Mouse (Mus musculus): Measurements from ENCODE around the gene Mgea5. TPM values are rescaled to one million over a fixed set of nuclear protein-coding genes. Genes with fewer than 3 reads are reported as not detected.

Gene Mgea5
- 204 to 222 TPM (median 217 TPM) in 4 replicates for total RNA-seq (2023; ENCODE audit: inconsistent age)

DNA sequence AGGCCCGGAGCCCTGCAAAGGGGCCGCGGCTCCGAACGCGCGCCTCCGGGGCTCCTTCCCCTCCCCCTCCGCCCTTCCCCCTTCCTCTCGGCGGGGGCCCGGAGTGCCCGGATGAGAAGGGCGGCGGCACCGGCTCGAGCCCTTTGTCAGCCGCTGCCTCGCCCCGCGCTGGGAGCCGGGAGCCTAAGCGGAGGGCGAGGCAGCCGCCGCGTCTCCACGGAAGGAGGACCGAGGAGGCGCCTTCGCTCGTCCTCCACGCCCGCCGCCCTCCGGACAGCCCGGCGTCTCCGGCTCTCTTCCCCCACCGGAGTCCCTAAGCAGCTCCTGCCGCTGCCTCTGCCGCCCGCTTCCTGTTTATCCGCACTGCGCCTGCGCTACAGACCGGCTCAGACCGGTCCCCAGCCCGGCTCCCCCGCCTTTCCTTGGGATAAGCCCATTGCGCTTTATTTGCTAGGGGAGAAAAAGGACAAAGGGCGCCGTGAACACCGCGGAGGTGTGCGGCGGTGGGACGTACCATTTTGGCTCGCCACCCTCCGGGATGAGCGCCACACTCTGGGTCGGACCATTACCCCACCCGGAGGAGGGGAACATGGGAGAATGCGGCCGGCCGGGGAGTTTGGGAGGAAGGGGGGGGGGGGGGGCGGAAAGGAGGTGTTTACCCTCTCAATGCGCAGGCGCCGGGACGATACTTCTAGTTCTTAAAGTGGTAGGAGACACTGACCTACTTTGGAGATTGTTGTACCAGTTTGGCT is at the start of gene Mgea5:
Gene Mgea5 (minus strand): TSS at position 657 of the 752 bp plus-strand sequence.

GRCm38 (mm10) chr19:45815831-45816405 is 32.3 kb upstream of the Mgea5 start, which contains the start of gene Kcnip2:
Gene Kcnip2, minus strand, starts transcription at chr19:45816061.

DNA sequence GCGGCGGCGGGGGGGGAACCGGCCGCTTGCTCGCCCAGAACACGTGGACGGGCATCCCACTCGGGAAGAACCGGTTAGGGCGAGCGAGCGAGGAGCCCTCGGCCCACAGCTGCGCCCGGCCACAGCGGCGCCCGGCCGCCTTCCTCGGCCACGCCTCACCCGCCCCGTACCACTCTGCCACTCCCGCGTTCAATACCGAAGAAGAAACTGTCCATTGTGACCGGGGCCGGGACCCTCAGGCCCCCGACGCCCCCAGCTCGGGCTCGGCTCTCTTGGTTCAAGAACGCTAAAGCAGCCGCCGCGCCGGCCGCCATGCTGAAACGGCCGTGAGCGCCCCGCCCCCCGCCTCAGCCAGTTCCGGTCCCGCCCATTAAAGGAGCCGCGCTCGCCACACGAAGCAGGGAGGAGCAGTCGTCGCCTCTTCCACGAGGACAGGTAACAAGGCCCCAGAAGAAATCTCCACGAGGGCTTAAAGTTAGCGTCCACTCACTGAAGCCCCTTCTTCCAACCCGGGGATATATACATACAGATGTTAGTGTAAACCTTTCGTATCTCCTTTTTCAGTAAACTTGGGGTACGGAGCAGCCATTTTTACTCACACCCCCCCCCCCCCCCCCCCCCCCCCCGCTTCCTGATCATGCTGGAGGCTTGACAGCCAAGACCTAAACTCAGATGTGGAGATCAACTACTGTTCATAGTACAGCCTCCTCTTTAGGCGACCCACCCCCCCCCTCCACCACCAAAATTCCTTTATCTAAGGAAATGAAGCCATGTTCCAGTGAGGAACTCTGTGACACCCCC is 34.2 kb downstream of the Mgea5 start, which contains the start of gene Npm3:
Gene Npm3 (minus strand): TSS at position 349 of the 801 bp plus-strand sequence.

DNA sequence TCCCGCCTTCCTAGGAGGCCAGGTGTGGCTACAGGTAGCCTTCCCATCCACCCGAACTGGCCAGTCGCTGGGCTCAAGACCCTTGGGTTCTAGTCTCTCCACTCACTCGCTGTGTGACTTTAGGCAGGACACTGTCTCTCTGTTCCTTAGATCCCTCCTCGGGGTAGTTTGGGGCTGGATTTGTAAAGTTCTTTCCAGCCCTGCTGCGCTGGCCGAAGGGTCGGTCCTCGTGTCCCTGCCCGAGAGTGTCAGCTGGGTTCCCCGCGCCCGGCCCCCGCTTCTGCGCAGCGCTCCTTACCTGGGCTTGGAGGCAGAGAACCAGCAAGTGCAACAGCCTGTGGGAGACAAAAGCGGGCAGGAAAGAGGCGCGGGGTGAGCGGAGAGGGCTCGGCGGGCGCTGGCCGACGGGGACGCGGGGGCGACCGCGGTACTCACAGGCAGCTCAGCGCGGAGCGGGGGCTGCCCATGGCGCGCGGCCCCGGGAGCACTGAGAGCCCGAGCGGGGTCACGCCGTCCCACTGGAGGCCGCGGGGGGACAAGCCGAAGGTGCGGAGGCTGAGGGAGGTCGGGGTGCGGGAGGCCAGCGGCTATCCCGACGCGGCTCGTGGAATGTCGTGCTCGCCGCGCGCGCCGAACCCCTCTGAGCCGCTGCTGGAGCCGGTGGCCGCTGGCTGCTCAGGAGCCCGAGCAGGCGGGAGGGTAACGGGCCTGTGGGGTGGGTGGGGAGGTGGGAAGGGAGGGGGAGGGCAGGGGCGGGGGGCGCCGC is 41.2 kb downstream of the Mgea5 start, which contains the start of gene Fgf8:
Gene Fgf8 (minus strand): TSS at position 698 of the 766 bp plus-strand sequence.

Other genes starting within 250 kb of the Mgea5 start
- gene Poll, start 223.3 kb downstream of the Mgea5 start, total RNA-seq (2023; ENCODE audit: inconsistent age) = 12.2 to 16.2 TPM (median 14.1 TPM) in 4 replicates
- gene Gm17018, start 223.2 kb downstream of the Mgea5 start, total RNA-seq (2023; ENCODE audit: inconsistent age) = 10.3 to 13.1 TPM (median 12.4 TPM) in 4 replicates
- gene Fbxw4, start 123.5 kb downstream of the Mgea5 start, total RNA-seq (2023; ENCODE audit: inconsistent age) = 51.3 to 65.4 TPM (median 57.3 TPM) in 4 replicates
- not detected in 4 replicates for gene Fgf8, start 40.9 kb downstream of the Mgea5 start, total RNA-seq (2023; ENCODE audit: inconsistent age)
- 32.7 to 35.7 TPM (median 34.7 TPM) in 4 replicates for gene Npm3, start 34.2 kb downstream of the Mgea5 start, total RNA-seq (2023; ENCODE audit: inconsistent age)
- gene Kcnip2, start 32.2 kb upstream of the Mgea5 start, total RNA-seq (2023; ENCODE audit: inconsistent age) = 0.74 to 1.3 TPM (median 1.2 TPM) in 4 replicates
- gene Armh3, start 214.7 kb upstream of the Mgea5 start, total RNA-seq (2023; ENCODE audit: inconsistent age) = 24.2 to 25.7 TPM (median 25.3 TPM) in 4 replicates
- 6.5 to 8.9 TPM (median 7.9 TPM) in 4 replicates for gene Hps6, start 219.7 kb upstream of the Mgea5 start, total RNA-seq (2023; ENCODE audit: inconsistent age)

Measured in B cell, adult (primary cell).